Mouse (Mus musculus) stomach, embryonic 14.5 days (tissue): Measurements from ENCODE around the gene Vipr1. TPM values are rescaled to one million over a fixed set of nuclear protein-coding genes. Genes with fewer than 3 reads are reported as not detected.
"Not testable (repeated sequence)": the region's sequence is repeated elsewhere in the genome, so short reads cannot be mapped to it uniquely, and the experiment has no call there.

ENCODE experiments used
- ATAC-seq: fragments of 200-750 bp; cut with Nextera tagmentation; 2 replicates; pipeline ENCODE4 v1.8.0; 2017; ENCODE audit warnings: low read depth, moderate TSS enrichment; ENCODE audit not compliant: insufficient number of reproducible peaks, insufficient read depth, low FRiP score
- H3K27ac ChIP-seq: fragments of 300-500 bp; sonication (generic); 2 replicates; pipeline ENCODE4 v1.5.1; 2014; ENCODE audit warnings: mild to moderate bottlenecking, low read length, moderate library complexity, mixed read lengths
- H3K27me3 ChIP-seq: fragments of 300-500 bp; sonication (generic); 2 replicates; pipeline ENCODE4 v1.6.1; 2014; ENCODE audit warnings: low read length, control low read depth, mixed read lengths; ENCODE audit not compliant: control insufficient read depth, insufficient read depth
- H3K36me3 ChIP-seq: fragments of 300-500 bp; sonication (generic); 2 replicates; pipeline ENCODE4 v1.6.1; 2014; ENCODE audit warnings: mild to moderate bottlenecking, control low read depth, low read length, moderate library complexity, mixed read lengths; ENCODE audit not compliant: control insufficient read depth, insufficient read depth
- H3K4me1 ChIP-seq: fragments of 300-500 bp; sonication (generic); 2 replicates; pipeline ENCODE4 v1.6.1; 2014; ENCODE audit warnings: low read length, control low read depth, mixed read lengths; ENCODE audit not compliant: control insufficient read depth, insufficient read depth
- H3K4me2 ChIP-seq: fragments of 300-500 bp; sonication (generic); replicated peaks from 2 replicates; pipeline ENCODE4 v1.6.1; 2014; ENCODE audit warnings: low read depth, low read length, control low read depth
- H3K4me3 ChIP-seq: fragments of 300-500 bp; sonication (generic); 2 replicates; pipeline ENCODE4 v1.5.1; 2014; ENCODE audit warnings: low read depth, low read length, control low read depth
- H3K9ac ChIP-seq: fragments of 300-500 bp; sonication (generic); replicated peaks from 2 replicates; pipeline ENCODE4 v1.6.1; 2014; ENCODE audit warnings: low read depth, mild to moderate bottlenecking, control low read depth, low read length, moderate library complexity, mixed read lengths
- H3K9me3 ChIP-seq: fragments of 300-500 bp; sonication (generic); 2 replicates; pipeline ENCODE4 v1.6.1; 2016; ENCODE audit warnings: low read depth, low read length, control low read depth; ENCODE audit not compliant: control insufficient read depth
- WGBS: fragments of 180-500 bp; shearing (Covaris S2); extraction: QIAGEN DNeasy Blood & Tissue Kit; methylation state at CpG from one replicate; pipeline ENCODE4 v1.1.7; 2014; 5-methylcytosine and 5-hydroxymethylcytosine counted together
- polyA plus RNA-seq: library from polyadenylated mRNA; unstranded; fragments of >200 nt; fragmentation: Nextera tagmentation; extraction: Ambion mirVana; gene quantifications from 2 replicates; pipeline ENCODE4 v1.2.1, GENCODE M21; 2014

Vipr1 gene
- 0.29 and 0.46 TPM in 2 replicates for polyA plus RNA-seq

GRCm38 (mm10) chr9:121642401-121643181 lies at the start of gene Vipr1:
Vipr1 (plus strand) TSS chr9:121642716.
- H3K27me3 ChIP-seq = peaks cover 39% of the 10 kb centered on the region
- no peak within 1 kb of the TSS for H3K27ac ChIP-seq
- H3K36me3 ChIP-seq = no peaks in the 10 kb centered on the region
- peak within 1 kb of the TSS; percentile 96 for H3K4me2 ChIP-seq
- H3K9me3 ChIP-seq = no peaks in the 10 kb centered on the region
- ATAC-seq = peak; percentile 89
- no peaks in the 10 kb centered on the region for H3K4me1 ChIP-seq
- peak within 1 kb of the TSS; percentile 47 for H3K4me3 ChIP-seq
- no peak within 1 kb of the TSS for H3K9ac ChIP-seq
- WGBS = under 1% methylated on average over 66 of the region's 79 CpGs

GRCm38 (mm10) chr9:121592948-121593550 lies 49.5 kb upstream of the Vipr1 start:
- 74% methylated on average over 13 of the region's 13 CpGs for WGBS
- Histone ChIP-seq H3K4me1 (0 out of 2 replicates have a peak, but pooled peaks cover 4% of the 10 kb centered on the region), H3K36me3 (no peaks in the 10 kb centered on the region), H3K9ac (no peak overlapping the region), H3K9me3 (0 out of 2 replicates have a peak, but pooled peaks cover 4% of the 10 kb centered on the region), H3K27me3 (no peaks in the 10 kb centered on the region), H3K4me3 (no peak overlapping the region), H3K4me2 (no peak overlapping the region), H3K27ac (no peak overlapping the region)
- ATAC-seq = no peak

GRCm38 (mm10) chr9:121593768-121594167 lies 48.7 kb upstream of the Vipr1 start:
- H3K27me3 ChIP-seq, H3K27ac ChIP-seq, H3K9me3 ChIP-seq, H3K4me2 ChIP-seq, H3K9ac ChIP-seq, ATAC-seq, H3K4me3 ChIP-seq, H3K36me3 ChIP-seq, H3K4me1 ChIP-seq: not testable (repeated sequence)
- WGBS = 78% methylated on average over 3 of the region's 3 CpGs

GRCm38 (mm10) chr9:121594771-121595170 lies 47.7 kb upstream of the Vipr1 start:
- ATAC-seq = no peak
- H3K4me2 ChIP-seq = no peak overlapping the region
- no peaks in the 10 kb centered on the region for H3K9me3 ChIP-seq
- no peaks in the 10 kb centered on the region for H3K27me3 ChIP-seq
- 0 out of 2 replicates have a peak, but pooled peaks cover 2% of the 10 kb centered on the region for H3K4me1 ChIP-seq
- no peaks in the 10 kb centered on the region for H3K36me3 ChIP-seq
- H3K4me3 ChIP-seq = no peak overlapping the region
- H3K9ac ChIP-seq = no peak overlapping the region
- 56% methylated on average over 4 of the region's 4 CpGs for WGBS
- H3K27ac ChIP-seq = no peak overlapping the region

GRCm38 (mm10) chr9:121598106-121598505 lies 44.4 kb upstream of the Vipr1 start:
- Histone ChIP-seq H3K27ac (no peak overlapping the region), H3K9ac (no peak overlapping the region), H3K4me3 (no peak overlapping the region), H3K4me2 (no peak overlapping the region), H3K27me3 (no peaks in the 10 kb centered on the region), H3K36me3 (no peaks in the 10 kb centered on the region), H3K9me3 (no peaks in the 10 kb centered on the region), H3K4me1 (0 out of 2 replicates have a peak, but pooled peaks cover 4% of the 10 kb centered on the region)
- WGBS = 64% methylated on average over 2 of the region's 2 CpGs
- ATAC-seq = no peak

- ATAC-seq = no peak
- H3K27ac ChIP-seq = no peak overlapping the region
- 85% methylated on average over 6 of the region's 6 CpGs for WGBS
- H3K27me3 ChIP-seq = no peaks in the 10 kb centered on the region
- 0 out of 2 replicates have a peak, but pooled peaks cover 4% of the 10 kb centered on the region for H3K4me1 ChIP-seq
- H3K4me3 ChIP-seq = no peak overlapping the region
- H3K4me2 ChIP-seq = no peak overlapping the region
- H3K36me3 ChIP-seq = no peaks in the 10 kb centered on the region
- H3K9ac ChIP-seq = no peak overlapping the region
- H3K9me3 ChIP-seq = no peaks in the 10 kb centered on the region
These were observed 43.0 kb upstream of the Vipr1 start for GRCm38 (mm10) chr9:121599551-121599950.

- Histone ChIP-seq H3K9ac (no peak overlapping the region), H3K4me2 (no peak overlapping the region), H3K4me1 (0 out of 2 replicates have a peak, but pooled peaks cover 4% of the 10 kb centered on the region), H3K36me3 (no peaks in the 10 kb centered on the region), H3K4me3 (no peak overlapping the region), H3K27ac (no peak overlapping the region), H3K27me3 (no peaks in the 10 kb centered on the region), H3K9me3 (no peaks in the 10 kb centered on the region)
- no peak for ATAC-seq
- WGBS = 45% methylated on average over 13 of the region's 13 CpGs
These were observed 42.2 kb upstream of the Vipr1 start for GRCm38 (mm10) chr9:121600201-121600860.

GRCm38 (mm10) chr9:121600861-121601427 lies 41.6 kb upstream of the Vipr1 start:
- Histone ChIP-seq H3K27me3 (no peaks in the 10 kb centered on the region), H3K9ac (no peak overlapping the region), H3K27ac (no peak overlapping the region), H3K4me2 (no peak overlapping the region), H3K9me3 (no peaks in the 10 kb centered on the region), H3K4me3 (no peak overlapping the region), H3K36me3 (no peaks in the 10 kb centered on the region), H3K4me1 (0 out of 2 replicates have a peak, but pooled peaks cover 4% of the 10 kb centered on the region)
- 30% methylated on average over 6 of the region's 6 CpGs for WGBS
- ATAC-seq = no peak
